Comparison of ENCODE assay signal across 9 mouse cellular contexts in genomic region chr2:132282453-132283174, GRCm38 (mm10). TPM values are rescaled to one million over a fixed set of nuclear protein-coding genes. Genes with fewer than 3 reads are reported as not detected.
DNase-seq lines count a peak whose midpoint lies in the region; ATAC-seq and TF ChIP-seq lines count a peak whose summit lies in the region.
"Had no signal": no experiment of that assay in that cellular context is flagged by ENCODE, and none has a peak within 500 bp of the region (broad histone marks: within the 10 kb centered on the region; RNA-seq: fewer than 3 reads in every experiment).

No protein-coding gene starts in this region.

- ATAC-seq in forebrain, postnatal 0 days = peak; percentile 56; the same call in 1 of the 2 replicates
- no peak for ATAC-seq in limb, embryonic 15.5 days (ENCODE audit: insufficient number of reproducible peaks, low FRiP score, low TSS enrichment, low read depth)

- peak in 1 of 2 experiments; percentile 46; a peak in 2 of 4 replicates for TF ChIP-seq CTCF in CH12.LX (conservative IDR thresholded peaks at IDR 0.05 in 1 of 2, IDR thresholded peaks at IDR 0.05 in 1 of 2; ENCODE audit: low read depth in 2 of 2, low read length in 2 of 2)
- no peak for TF ChIP-seq CTCF in forebrain, postnatal 0 days (IDR thresholded peaks at IDR 0.05; ENCODE audit: low read depth)

- dilution Hi-C loops in CH12.LX (cut with MboI; ENCODE audit: extremely low pct_ligation_motif_present, extremely low pct_unique_long_range_greater_than_20kb, low sequenced_read_pairs) = no loop called here

- 8% methylated on average over 12 of the region's 12 CpGs for WGBS in forebrain, postnatal 0 days
- 26% methylated on average over 12 of the region's 12 CpGs for WGBS in limb, embryonic 15.5 days

- peaks cover 26 to 73% of the 10 kb centered on the region in 2 experiments for H3K4me1 ChIP-seq in CH12.LX (ENCODE audit: control insufficient read depth in 1 of 2, insufficient read depth in 2 of 2)
- H3K4me1 ChIP-seq in forebrain, postnatal 0 days (ENCODE audit: insufficient read depth) = no peaks in the 10 kb centered on the region
- peaks cover 25% of the 10 kb centered on the region for H3K4me1 ChIP-seq in limb, embryonic 15.5 days

- in situ Hi-C loops in CH12.LX (cut with MboI; ENCODE audit: low pct_ligation_motif_present, low pct_unique_long_range_greater_than_20kb, low sequenced_read_pairs) = no loop called here

- H3K4me2 ChIP-seq in CH12.LX (ENCODE audit: insufficient read depth, low read depth, poor library complexity, severe bottlenecking) = peak overlapping the region; percentile 67; the same call in 1 of the 2 replicates
- no peak overlapping the region for H3K4me2 ChIP-seq in forebrain, postnatal 0 days (ENCODE audit: low read depth)
- H3K4me2 ChIP-seq in limb, embryonic 15.5 days = no peak overlapping the region

- peaks cover 13% of the 10 kb centered on the region; the same call in 1 of the 2 replicates for H3K79me2 ChIP-seq in CH12.LX (replicated peaks; ENCODE audit: control insufficient read depth, extremely low read depth, insufficient read depth, poor library complexity, severe bottlenecking)

- H3K27me3 ChIP-seq in CH12.LX (replicated peaks) = no peaks in the 10 kb centered on the region
- no peaks in the 10 kb centered on the region for H3K27me3 ChIP-seq in forebrain, postnatal 0 days (ENCODE audit: insufficient read depth, low read length)
- H3K27me3 ChIP-seq in limb, embryonic 15.5 days = no peaks in the 10 kb centered on the region

- H3K4me3 ChIP-seq in CH12.LX (replicated peaks in 1 of 3; ENCODE audit: low read depth in 2 of 3, low read length in 2 of 3, poor library complexity in 1 of 3) = no peak overlapping the region
- H3K4me3 ChIP-seq in forebrain, postnatal 0 days (ENCODE audit: low read depth, low read length) = no peak overlapping the region
- no peak overlapping the region for H3K4me3 ChIP-seq in limb, embryonic 15.5 days

- H3K9ac ChIP-seq in CH12.LX (ENCODE audit: insufficient read depth, low read depth) = no peak overlapping the region
- no peak overlapping the region for H3K9ac ChIP-seq in forebrain, postnatal 0 days
- H3K9ac ChIP-seq in limb, embryonic 15.5 days = no peak overlapping the region

- no peak overlapping the region for H3K27ac ChIP-seq in CH12.LX (ENCODE audit: insufficient read depth, low read depth)
- peak overlapping the region; percentile 52 for H3K27ac ChIP-seq in forebrain, postnatal 0 days (ENCODE audit: low read depth, low read length)
- H3K27ac ChIP-seq in limb, embryonic 15.5 days = peak overlapping the region; percentile 44

- no peak for TF ChIP-seq EP300 in CH12.LX (IDR thresholded peaks at IDR 0.05; ENCODE audit: low read length)

- peaks cover 3% of the 10 kb centered on the region for H3K9me3 ChIP-seq in CH12.LX (replicated peaks; ENCODE audit: low read length)
- no peaks in the 10 kb centered on the region for H3K9me3 ChIP-seq in forebrain, postnatal 0 days (ENCODE audit: low read length)
- no peaks in the 10 kb centered on the region; the same call in 1 of the 2 replicates for H3K9me3 ChIP-seq in limb, embryonic 15.5 days

- H3K36me3 ChIP-seq in CH12.LX (replicated peaks in 1 of 2; ENCODE audit: control insufficient read depth in 1 of 2, insufficient read depth in 1 of 2, low read length in 1 of 2) = peaks cover 0 to 29% of the 10 kb centered on the region in 2 experiments
- no peaks in the 10 kb centered on the region for H3K36me3 ChIP-seq in forebrain, postnatal 0 days (ENCODE audit: insufficient read depth)
- 0 out of 2 replicates have a peak, but pooled peaks cover 4% of the 10 kb centered on the region for H3K36me3 ChIP-seq in limb, embryonic 15.5 days

- no peak for TF ChIP-seq POLR2A in CH12.LX (IDR thresholded peaks at IDR 0.05; ENCODE audit: low read depth, low read length)

- no peak for TF ChIP-seq RAD21 in CH12.LX (IDR thresholded peaks at IDR 0.05; ENCODE audit: low read depth, low read length)

- DNase-seq in embryo, embryonic 10.5 days (ENCODE audit: low spot score) = peak; percentile 27
- no peak for DNase-seq in embryo, embryonic 9.5 days (ENCODE audit: extremely low spot score)
- no peak for DNase-seq in CH12.LX (ENCODE audit: extremely low read depth)
- DNase-seq in forebrain, postnatal 0 days = no peak
- DNase-seq in cerebellum, postnatal 25 days = no peak
- no peak for DNase-seq in gastrocnemius, adult 8-10 months (ENCODE audit: low spot score in 2 of 2)
- no peak for DNase-seq in right cerebral cortex, adult 18-20 months
- DNase-seq: lung, adult 2 months had no signal

TF ChIP-seq in CH12.LX, 34 proteins besides CTCF, POLR2A, EP300 and RAD21:
- TF ChIP-seq MYC (IDR thresholded peaks at IDR 0.05; ENCODE audit: low read depth, low read length) = 0 out of 2 replicates have a peak, but pooled peaks have one; percentile 32
- no peak for TF ChIP-seq SMC3 (IDR thresholded peaks at IDR 0.05; ENCODE audit: low read depth, low read length)
- TF ChIP-seq SIN3A (IDR thresholded peaks at IDR 0.05; ENCODE audit: low read length) = peak; percentile 11; the same call in 1 of the 2 replicates
- TF ChIP-seq TBP (conservative IDR thresholded peaks at IDR 0.05; ENCODE audit: low read depth, low read length) = 0 out of 2 replicates have a peak, but pooled peaks have one; percentile 20

RNA-seq across cellular contexts. Expression of gene Cds2, which starts 19.7 kb away (rescaled TPM):
- total RNA-seq in CH12.LX (2012; rRNA removed) = 18.7 and 20.3 TPM in 2 replicates
- 15.9 and 21.2 TPM in 2 replicates for total RNA-seq in CH12.LX (2014; rRNA removed)
- 26.0 and 38.9 TPM in 2 replicates for polyA plus RNA-seq in CH12.LX (2012; ENCODE audit: insufficient read length, low read depth)
- 56.7 and 85.1 TPM in 2 replicates for total RNA-seq in forebrain, postnatal 0 days (2014; rRNA removed)
- 14.6 and 27.7 TPM in 2 replicates for polyA plus RNA-seq in forebrain, postnatal 0 days (2015; fragmentation: Nextera tagmentation; extraction: Ambion mirVana)
- 19.4 and 22.9 TPM in 2 replicates for polyA plus RNA-seq in limb, embryonic 15.5 days (2015; fragmentation: Nextera tagmentation; extraction: Ambion mirVana)
- total RNA-seq in gastrocnemius, adult 8-10 months (2022) = 10 to 100 TPM; 13.4 to 20.7 (median 15.7) TPM

RNA-seq across cellular contexts. Expression of gene Pcna, which starts 29.5 kb away (rescaled TPM):
- total RNA-seq in CH12.LX (2012; rRNA removed) (354 and 466 TPM in 2 replicates), CH12.LX (2014; rRNA removed) (839 and 915 TPM in 2 replicates)
- polyA plus RNA-seq in CH12.LX (2012; ENCODE audit: insufficient read length, low read depth) = 550 and 554 TPM in 2 replicates
- 141 and 151 TPM in 2 replicates for total RNA-seq in forebrain, postnatal 0 days (2014; rRNA removed)
- 124 and 136 TPM in 2 replicates for polyA plus RNA-seq in forebrain, postnatal 0 days (2015; fragmentation: Nextera tagmentation; extraction: Ambion mirVana)
- polyA plus RNA-seq in limb, embryonic 15.5 days (2015; fragmentation: Nextera tagmentation; extraction: Ambion mirVana) = 204 and 210 TPM in 2 replicates
- 10 to 100 TPM; 19.1 to 21.7 (median 20.9) TPM for total RNA-seq in gastrocnemius, adult 8-10 months (2022)

RNA-seq across cellular contexts. Expression of gene Tmem230, which starts 35.0 kb away (rescaled TPM):
- 20.3 and 27.7 TPM in 2 replicates for total RNA-seq in CH12.LX (2012; rRNA removed)
- total RNA-seq in CH12.LX (2014; rRNA removed) = 34.7 and 35.2 TPM in 2 replicates
- polyA plus RNA-seq in CH12.LX (2012; ENCODE audit: insufficient read length, low read depth) = 28.9 and 38.2 TPM in 2 replicates
- 32.5 and 47.0 TPM in 2 replicates for total RNA-seq in forebrain, postnatal 0 days (2014; rRNA removed)
- polyA plus RNA-seq in forebrain, postnatal 0 days (2015; fragmentation: Nextera tagmentation; extraction: Ambion mirVana) = 37.3 and 47.1 TPM in 2 replicates
- polyA plus RNA-seq in limb, embryonic 15.5 days (2015; fragmentation: Nextera tagmentation; extraction: Ambion mirVana) = 50.1 and 52.4 TPM in 2 replicates
- total RNA-seq in gastrocnemius, adult 8-10 months (2022) = 10 to 100 TPM; 25.1 to 30.6 (median 28.4) TPM
